Mouse (Mus musculus) layer of hippocampus, adult 2 months (tissue): ENCODE measurements around the gene 2700097O09Rik. TPM values are rescaled to one million over a fixed set of nuclear protein-coding genes. Genes with fewer than 3 reads are reported as not detected.
"Not testable (repeated sequence)": the region's sequence is repeated elsewhere in the genome, so short reads cannot be mapped to it uniquely, and the experiment has no call there.

Experiments
- DNase-seq, 2 experiments: peaks; one replicate each; pipeline ENCODE4 v3.0.0; 2022; ENCODE audit warnings: low spot score in 2 of 2
- H3K27ac ChIP-seq: fragments of 200-600 bp; 2 replicates; pipeline ENCODE4 v1.8.1; 2022
- H3K4me3 ChIP-seq: fragments of 200-600 bp; 2 replicates; pipeline ENCODE4 v1.8.1; 2022; ENCODE audit warnings: mild to moderate bottlenecking
- CTCF ChIP-seq: fragments of 200-600 bp; conservative IDR thresholded peaks from 2 replicates; pipeline ENCODE4 v1.8.1; 2022; ENCODE audit warnings: antibody characterized with exemption, mild to moderate bottlenecking, moderate library complexity
- total RNA-seq, 2 experiments: library from RNA; stranded (reverse); gene quantifications; 2 replicates each; pipeline ENCODE4 v1.2.3; 2021

The 2700097O09Rik gene
- total RNA-seq, 2 experiments from 2014 or later = 9.9 to 11.4 TPM

DNA sequence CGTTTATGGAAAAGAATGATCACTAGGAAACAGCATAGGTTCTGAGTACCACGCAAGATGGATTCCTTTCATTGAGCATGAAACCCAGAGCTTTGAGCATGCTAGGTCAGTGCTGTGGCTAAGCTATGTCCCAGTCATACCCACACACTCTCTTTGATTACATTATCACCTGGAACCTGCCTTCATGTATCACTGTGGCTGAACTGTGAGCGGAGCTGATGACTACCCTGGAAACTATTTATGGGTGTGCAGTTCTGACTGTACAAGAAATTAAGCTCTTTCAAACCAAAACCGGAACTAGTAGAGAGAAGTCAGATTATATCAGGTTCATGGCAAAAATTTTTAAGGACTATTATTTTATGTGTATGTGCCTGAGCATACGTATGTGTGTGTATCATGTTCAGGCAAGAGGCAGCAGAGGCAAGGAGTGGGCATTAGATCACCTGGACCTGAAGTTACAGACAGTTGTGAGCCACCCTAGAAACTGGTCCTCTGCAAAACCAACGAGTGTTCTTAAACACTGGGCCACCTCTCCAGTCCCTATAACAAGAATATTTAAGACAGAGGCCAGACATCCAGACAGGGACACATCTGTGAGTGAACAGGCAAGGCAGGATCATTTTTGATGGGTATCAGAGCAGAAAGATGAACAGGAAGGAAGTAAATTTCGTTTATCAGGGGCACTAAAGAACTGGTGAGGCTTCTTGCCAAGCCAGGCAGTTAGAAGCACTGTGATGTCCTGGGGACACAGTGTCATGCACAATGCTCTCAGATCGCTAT lies 63.4 kb downstream of the 2700097O09Rik start:
- H3K4me3 ChIP-seq = no peak overlapping the region
- H3K27ac ChIP-seq = no peak overlapping the region
- TF ChIP-seq CTCF = no peak
- DNase-seq = no peak

DNA sequence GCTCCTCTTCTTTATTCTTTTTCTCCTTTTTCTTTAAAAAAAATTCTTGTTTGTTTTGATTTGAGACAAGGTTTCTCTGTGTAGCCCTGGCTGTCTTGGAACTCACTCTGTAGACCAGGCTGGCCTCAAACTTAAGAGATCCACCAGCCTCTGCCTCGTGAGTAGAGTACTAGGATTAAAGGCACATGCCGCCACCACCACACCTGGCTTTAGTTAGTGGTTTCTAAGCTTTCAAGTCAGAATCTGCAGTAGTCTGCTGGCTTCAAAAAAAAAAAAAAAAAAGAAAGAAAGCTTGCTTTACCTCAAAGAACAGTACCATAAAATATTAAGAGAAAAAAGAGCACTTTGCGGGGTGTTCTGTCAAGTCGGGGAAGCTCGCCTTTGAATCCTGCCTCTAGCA lies 64.5 kb downstream of the 2700097O09Rik start:
- no peak for DNase-seq
- TF ChIP-seq CTCF = no peak
- Histone ChIP-seq H3K27ac (no peak overlapping the region), H3K4me3 (no peak overlapping the region)

DNA sequence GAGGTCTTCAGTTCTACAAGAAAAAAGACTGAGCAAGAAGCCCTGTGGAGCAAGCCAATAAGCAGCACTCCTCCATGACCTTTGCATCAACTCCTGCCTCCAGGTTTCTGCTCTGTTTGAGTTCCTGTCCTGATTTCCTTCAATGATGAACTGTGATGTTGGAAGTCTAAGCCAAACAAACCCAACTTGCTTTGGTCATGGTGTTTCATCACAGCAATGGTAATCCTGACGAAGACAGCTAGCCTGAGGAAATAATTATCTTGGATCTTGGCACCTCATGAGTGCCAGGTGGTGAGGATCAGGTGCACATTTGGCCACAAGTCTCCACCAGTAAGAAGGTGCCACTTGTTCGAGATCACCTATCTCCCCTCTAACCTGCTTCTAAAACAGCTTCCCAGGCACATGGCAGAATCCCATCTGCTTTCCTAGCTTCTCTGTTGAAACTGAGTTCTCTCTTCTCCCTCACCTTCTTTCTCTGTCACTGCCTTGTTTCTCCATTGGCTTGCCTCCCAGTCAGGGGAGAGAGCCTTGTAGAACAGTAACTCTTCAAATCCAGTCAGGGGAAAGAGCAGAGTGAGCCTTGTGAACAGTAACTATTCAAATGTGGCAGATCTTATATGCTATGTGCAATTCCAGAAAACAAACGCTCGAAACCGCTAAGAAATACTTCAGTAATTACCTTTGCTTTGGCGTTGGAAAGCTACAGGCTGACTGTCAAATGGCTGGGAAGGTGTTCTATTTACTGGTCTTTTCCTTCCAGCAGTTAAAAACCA lies 66.1 kb downstream of the 2700097O09Rik start, which contains the start of gene Baz1a:
Gene Baz1a (minus strand): TSS at position 723 of the 773 bp plus-strand sequence.
- no peak for DNase-seq
- Histone ChIP-seq H3K27ac (no peak within 1 kb of the TSS), H3K4me3 (no peak within 1 kb of the TSS)
- no peak for TF ChIP-seq CTCF

DNA sequence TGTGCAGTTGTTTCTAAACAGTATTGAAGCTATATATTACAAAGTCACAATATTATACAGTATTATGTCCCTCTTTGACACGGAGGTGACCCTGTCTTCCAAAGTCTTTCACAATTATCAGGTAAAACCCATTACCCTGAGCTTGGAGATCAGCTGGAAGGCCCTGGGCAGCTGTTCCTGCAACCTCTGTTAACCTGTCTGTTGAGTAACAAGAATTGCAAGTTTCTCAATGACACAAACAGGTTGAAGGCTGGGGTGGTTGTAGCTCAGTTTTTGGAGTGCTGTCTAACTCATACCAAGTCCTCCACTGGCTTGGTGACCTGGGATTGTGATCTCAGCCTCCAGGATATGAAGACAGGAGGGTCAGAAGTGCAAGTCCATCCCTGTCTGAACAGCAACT lies 66.9 kb downstream of the 2700097O09Rik start:
- H3K27ac ChIP-seq = no peak overlapping the region
- TF ChIP-seq CTCF = no peak
- no peak for DNase-seq
- no peak overlapping the region for H3K4me3 ChIP-seq

DNA sequence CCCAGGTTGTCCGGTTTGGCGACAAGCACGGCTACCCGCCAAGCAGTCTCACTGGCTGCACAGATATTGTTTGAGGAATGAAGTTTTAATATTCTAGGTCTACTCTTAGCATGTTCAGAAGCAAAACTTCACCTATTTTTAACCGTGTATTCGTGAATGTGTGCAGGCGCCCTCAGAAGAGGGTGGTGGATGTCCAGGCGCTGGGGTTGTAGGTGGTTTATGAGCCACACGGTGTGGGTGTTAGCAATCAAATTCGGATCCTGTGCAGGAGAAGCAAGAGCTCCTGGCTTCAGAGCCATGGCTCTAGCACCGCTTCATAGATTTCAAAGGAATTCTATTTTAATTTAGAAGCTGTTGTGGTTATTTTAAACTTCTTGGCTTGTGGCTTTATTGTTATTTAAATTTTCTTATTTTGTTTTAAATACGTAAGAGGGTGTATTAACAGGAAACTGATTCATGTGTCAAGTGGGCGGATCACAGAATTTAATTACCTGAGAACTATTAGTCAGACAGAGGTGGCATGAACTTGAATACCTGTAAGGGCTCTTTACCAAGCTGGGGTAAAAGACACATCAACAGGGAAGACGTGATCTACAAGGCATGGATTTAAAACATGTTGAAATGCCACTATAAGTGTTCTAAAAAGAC lies 72.4 kb downstream of the 2700097O09Rik start:
- Histone ChIP-seq H3K27ac (no peak overlapping the region), H3K4me3 (no peak overlapping the region)
- no peak for DNase-seq
- no peak for TF ChIP-seq CTCF

DNA sequence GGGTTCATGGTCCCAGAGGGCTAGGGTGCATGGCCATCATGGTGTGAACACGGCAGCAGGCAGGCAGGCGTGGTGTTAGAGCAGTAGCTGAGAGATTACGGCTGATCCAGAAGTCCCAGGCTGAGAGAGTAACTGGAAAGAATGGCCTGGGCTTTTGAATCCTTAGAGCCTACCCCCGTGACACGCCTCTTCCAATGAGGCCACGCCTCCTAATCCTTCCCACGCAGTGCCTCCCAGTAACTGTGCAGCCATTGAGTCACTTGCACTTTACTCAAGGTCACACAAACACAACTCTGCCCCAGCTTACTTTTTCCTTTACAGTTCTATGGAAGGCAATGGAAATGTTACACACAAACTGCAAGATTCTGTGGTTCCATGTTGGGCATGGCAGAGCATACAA lies 73.8 kb downstream of the 2700097O09Rik start:
- no peak for TF ChIP-seq CTCF
- Histone ChIP-seq H3K27ac (no peak overlapping the region), H3K4me3 (no peak overlapping the region)
- no peak for DNase-seq

DNA sequence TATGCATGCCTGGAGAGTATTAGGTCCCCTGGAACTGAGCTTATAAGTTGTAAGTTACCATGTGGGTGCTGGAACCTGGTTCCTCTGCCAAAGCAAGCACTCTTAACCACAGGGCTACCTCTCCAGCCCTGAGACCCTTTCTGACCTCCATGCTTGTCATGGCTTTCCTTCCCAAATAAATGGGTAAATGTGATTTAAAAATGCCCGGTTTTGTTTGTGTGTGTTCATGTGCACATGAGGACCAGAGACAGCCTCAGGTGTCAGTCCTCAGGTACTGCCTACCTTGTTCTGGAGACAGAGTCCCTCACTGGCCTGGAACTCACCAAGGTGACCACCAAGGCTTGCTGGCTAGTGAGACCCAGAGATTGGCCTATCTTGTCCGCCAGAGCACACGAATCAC lies 75.5 kb downstream of the 2700097O09Rik start:
- Histone ChIP-seq H3K4me3 (no peak overlapping the region), H3K27ac (no peak overlapping the region)
- TF ChIP-seq CTCF = no peak
- no peak for DNase-seq

DNA sequence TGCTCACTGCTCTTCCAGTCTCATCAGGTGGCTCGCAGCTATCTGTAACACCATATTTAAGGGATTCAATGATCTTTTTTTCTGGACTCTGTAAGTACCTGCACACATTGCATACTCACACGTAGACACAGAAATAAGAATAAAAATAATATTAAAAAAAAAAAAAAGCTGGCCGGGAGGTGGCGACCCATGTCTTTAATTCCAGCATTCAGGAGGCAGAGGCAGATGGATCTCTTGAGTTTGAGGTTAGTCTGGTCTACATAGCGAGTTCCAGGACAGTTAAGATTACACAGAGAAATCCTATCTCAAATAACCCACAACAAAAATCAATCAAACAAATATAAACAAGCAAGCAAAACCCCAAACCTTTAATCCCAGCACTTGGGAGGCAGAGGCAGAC lies 76.1 kb downstream of the 2700097O09Rik start:
- TF ChIP-seq CTCF = no peak
- no peak overlapping the region for H3K4me3 ChIP-seq
- DNase-seq = no peak
- H3K27ac ChIP-seq = no peak overlapping the region

DNA sequence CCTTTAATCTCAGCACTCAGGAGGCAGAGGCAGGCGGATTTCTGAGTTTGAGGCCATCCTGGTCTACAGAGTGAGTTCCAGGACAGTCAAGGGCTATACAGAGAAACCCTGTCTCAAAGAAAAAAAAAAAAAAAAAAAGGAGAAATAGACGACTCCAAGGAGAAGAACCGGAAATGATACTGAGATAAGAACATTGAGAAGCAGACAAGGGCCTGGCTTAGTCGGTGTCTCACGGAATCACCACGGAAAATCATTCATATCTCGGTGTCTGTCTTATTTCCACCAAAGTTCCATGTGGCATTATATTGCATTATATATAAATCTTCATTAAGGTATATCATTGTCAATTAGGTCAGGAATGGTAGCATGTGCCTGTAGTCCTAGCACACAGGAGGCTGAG lies 77.4 kb downstream of the 2700097O09Rik start:
- not testable (repeated sequence) for H3K27ac ChIP-seq, DNase-seq, H3K4me3 ChIP-seq

DNA sequence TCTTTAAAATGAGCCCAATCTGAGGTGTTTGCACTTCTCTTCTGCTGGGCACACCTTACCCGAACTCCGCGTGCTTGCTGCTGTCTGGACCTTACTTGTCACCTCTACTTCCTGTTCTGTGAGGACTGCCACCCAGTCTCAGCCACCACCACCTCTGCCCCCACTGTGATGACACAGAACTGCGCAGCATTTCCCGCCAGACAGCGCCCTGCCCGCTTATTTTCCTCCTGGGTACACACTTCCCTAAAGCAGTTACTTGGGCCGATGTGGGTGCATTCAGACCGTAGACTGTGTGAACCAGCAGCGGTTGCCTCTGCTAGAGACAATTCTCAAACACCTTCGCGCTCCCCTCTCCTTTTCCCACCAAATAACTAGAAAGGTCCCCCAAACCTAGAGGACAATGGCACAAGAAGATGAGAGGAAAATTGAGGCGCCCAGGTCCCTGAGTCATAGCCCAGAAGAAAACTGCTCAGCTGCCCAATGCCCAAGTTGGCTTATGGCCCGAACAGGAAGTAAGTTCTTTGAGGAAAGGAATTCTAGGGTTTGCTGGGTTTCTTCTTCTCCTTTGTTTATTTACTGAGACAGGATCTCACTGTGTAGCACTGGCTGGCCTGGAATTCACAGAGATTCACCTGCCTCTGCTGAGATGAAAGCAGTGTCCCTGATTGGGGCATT lies 80.8 kb downstream of the 2700097O09Rik start:
- Histone ChIP-seq H3K27ac (no peak overlapping the region), H3K4me3 (no peak overlapping the region)
- no peak for DNase-seq
- no peak for TF ChIP-seq CTCF

DNA sequence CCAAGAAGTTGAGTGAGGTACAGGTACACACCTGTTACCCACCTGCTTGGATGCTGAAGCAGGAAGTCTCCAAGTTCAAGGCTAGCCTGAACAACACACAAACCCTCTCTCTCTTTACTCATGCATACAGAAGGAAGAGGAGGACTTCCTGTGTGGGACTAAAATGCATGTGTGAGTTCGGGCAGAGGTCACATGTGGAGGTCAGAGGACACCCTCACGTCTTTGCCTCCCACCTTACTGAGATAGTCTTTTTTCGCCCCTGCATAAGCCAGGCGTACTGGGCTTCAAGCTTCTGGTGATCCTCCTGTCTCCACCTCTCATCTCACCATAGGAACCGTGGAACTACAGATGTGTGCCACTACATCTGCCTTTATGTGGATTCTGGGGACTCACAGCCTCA lies 81.5 kb downstream of the 2700097O09Rik start:
- Histone ChIP-seq H3K4me3 (no peak overlapping the region), H3K27ac (no peak overlapping the region)
- no peak for DNase-seq
- no peak for TF ChIP-seq CTCF

DNA sequence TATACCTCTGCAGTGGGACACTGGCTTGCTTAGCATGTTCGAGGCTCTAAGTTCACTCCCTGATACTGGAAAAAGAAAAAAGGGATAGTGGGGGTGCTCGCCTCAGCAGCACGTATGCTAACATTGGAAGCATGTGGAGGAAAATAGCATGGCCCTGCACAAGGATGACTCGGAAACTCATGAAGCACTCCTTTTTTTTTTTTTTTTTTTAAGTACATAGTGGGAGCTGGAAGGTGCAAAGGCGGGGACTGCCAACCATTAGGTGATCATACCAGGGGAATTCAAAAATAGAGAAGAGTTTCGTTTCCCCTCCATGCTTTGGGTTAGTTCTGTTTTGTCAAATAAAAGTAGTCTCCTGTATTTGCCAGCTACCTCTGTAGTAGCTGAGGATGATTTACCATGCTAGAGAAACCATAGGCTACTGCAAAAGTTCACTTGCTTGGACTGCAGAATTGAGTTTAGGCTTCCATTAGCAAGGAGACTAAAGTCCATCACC lies 82.9 kb downstream of the 2700097O09Rik start:
- TF ChIP-seq CTCF = no peak
- no peak for DNase-seq
- H3K4me3 ChIP-seq = no peak overlapping the region

DNA sequence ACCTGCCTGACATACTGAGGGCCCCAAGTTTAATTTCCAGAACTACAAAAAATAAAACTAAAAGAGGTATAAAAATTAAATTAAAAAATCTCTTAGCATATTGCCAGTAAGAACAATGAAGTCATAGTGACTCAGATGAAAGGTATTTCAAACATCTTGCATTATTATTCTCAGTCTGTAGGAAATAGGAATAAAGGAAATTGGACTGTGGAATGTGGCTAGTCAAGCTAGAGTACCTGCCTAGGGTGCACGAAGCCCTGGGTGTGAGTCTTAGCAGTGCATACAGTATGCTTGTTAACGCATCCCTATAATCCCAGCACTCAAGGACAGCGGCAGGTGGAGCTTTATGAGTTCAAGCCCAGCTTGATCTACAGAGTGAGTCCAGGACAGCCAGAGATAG lies 83.9 kb downstream of the 2700097O09Rik start:
- Histone ChIP-seq H3K4me3 (no peak overlapping the region), H3K27ac (no peak overlapping the region)
- no peak for TF ChIP-seq CTCF
- DNase-seq = no peak

More for the DNA sequence above, 82.9 kb downstream of the 2700097O09Rik start:
- no peak overlapping the region for H3K27ac ChIP-seq

Other genes starting within 250 kb of the 2700097O09Rik start
- gene Cfl2, start 217.2 kb downstream of the 2700097O09Rik start, total RNA-seq = 10 to 100 TPM; 88.3 to 92.3 TPM
- not detected for gene Gm20403, start 93.6 kb downstream of the 2700097O09Rik start, total RNA-seq
- gene Baz1a, start 65.8 kb downstream of the 2700097O09Rik start, total RNA-seq = 1 to 10 TPM; 1.4 to 1.8 TPM
- gene Srp54a, start 152 bp upstream of the 2700097O09Rik start, total RNA-seq = 10 to 100 TPM; 86.3 to 87.0 TPM
- gene Fam177a, start 44.4 kb upstream of the 2700097O09Rik start, total RNA-seq = 10 to 100 TPM; 12.3 to 15.5 TPM
- gene Srp54b, start 75.0 kb upstream of the 2700097O09Rik start, total RNA-seq = 10 to 100 TPM; 51.4 to 58.8 TPM
- gene 1700047I17Rik2, start 119.5 kb upstream of the 2700097O09Rik start, total RNA-seq = 1 to 10 TPM; 1.2 to 5.5 TPM
- gene Srp54c, start 150.1 kb upstream of the 2700097O09Rik start, total RNA-seq = 10 to 100 TPM; 33.0 to 35.3 TPM
- 1 to 10 TPM; 9.3 to 9.7 TPM for gene 1110008L16Rik, start 219.5 kb upstream of the 2700097O09Rik start, total RNA-seq
- 10 to 100 TPM; 12.8 to 16.2 TPM for gene Ppp2r3c, start 222.9 kb upstream of the 2700097O09Rik start, total RNA-seq